Mouse (Mus musculus): ENCODE results near the gene Kat6b. TPM values are rescaled to one million over a fixed set of nuclear protein-coding genes. Genes with fewer than 3 reads are reported as not detected.

The Kat6b gene
- polyA plus RNA-seq, 1 experiment from 2014 or later = 9.4 TPM

Other genes with a start within 250 kb of the Kat6b start
- 0.14 and 0.32 TPM in 2 replicates for gene Dupd1, start 233.1 kb downstream of the Kat6b start, polyA plus RNA-seq (2015; fragmentation: Nextera tagmentation; extraction: Ambion mirVana)

All from heart, embryonic 15.5 days (tissue).